Mouse (Mus musculus) MEL (cell line): ENCODE data around the gene Chid1. TPM values are rescaled to one million over a fixed set of nuclear protein-coding genes. Genes with fewer than 3 reads are reported as not detected.

Source experiments
- DNase-seq: peaks from one replicate; pipeline ENCODE4 v3.0.0; 2011; ENCODE audit warnings: low read depth, low spot score
- H3K27ac ChIP-seq: 2 replicates; pipeline ENCODE4 v1.5.1; 2012; ENCODE audit warnings: low read depth, mild to moderate bottlenecking, control low read depth, low read length, moderate library complexity; ENCODE audit not compliant: control insufficient read depth
- H3K27me3 ChIP-seq, 2 experiments: fragments of 150-350 bp in 1 of 2; sonication (generic) in 1 of 2; 2 replicates each; pipeline ENCODE4 v1.6.1; 2012; ENCODE audit warnings: low read length in 2 of 2, mild to moderate bottlenecking in 2 of 2, improper control_type of control experiment in 1 of 2, moderate library complexity in 1 of 2; ENCODE audit not compliant: insufficient read depth in 2 of 2, control insufficient read depth in 1 of 2
- H3K36me3 ChIP-seq, 2 experiments: 2 replicates each; pipeline ENCODE4 v1.6.1; 2012 to 2014; ENCODE audit warnings: low read length in 2 of 2, improper control_type of control experiment in 1 of 2, inconsistent platforms in 1 of 2, mild to moderate bottlenecking in 1 of 2; ENCODE audit not compliant: insufficient read depth in 2 of 2, control insufficient read depth in 1 of 2
- H3K4me1 ChIP-seq, 2 experiments: fragments of 150-350 bp in 1 of 2; sonication (generic) in 1 of 2; 2 replicates each; pipeline ENCODE4 v1.6.1; 2012; ENCODE audit warnings: low read length in 2 of 2, improper control_type of control experiment in 1 of 2, mild to moderate bottlenecking in 1 of 2; ENCODE audit not compliant: insufficient read depth in 2 of 2, control insufficient read depth in 1 of 2
- H3K4me3 ChIP-seq, 2 experiments: fragments of 150-350 bp in 1 of 2; sonication (generic) in 1 of 2; 2 replicates each; pipeline ENCODE4 v1.5.1; 2012; ENCODE audit warnings: low read depth in 2 of 2, low read length in 2 of 2, mild to moderate bottlenecking in 2 of 2, moderate library complexity in 2 of 2, control low read depth in 1 of 2, improper control_type of control experiment in 1 of 2; ENCODE audit not compliant: control insufficient read depth in 1 of 2, insufficient read depth in 1 of 2
- H3K79me2 ChIP-seq: 2 replicates; pipeline ENCODE4 v1.6.1; 2012; ENCODE audit warnings: mild to moderate bottlenecking, low read length, moderate library complexity; ENCODE audit not compliant: control insufficient read depth, poor library complexity, insufficient read depth
- H3K9ac ChIP-seq: 2 replicates; pipeline ENCODE4 v1.6.1; 2012; ENCODE audit warnings: low read depth, mild to moderate bottlenecking, control low read depth, low read length, moderate library complexity; ENCODE audit not compliant: control insufficient read depth, poor library complexity, severe bottlenecking
- H3K9me3 ChIP-seq: fragments of 150-350 bp; sonication (generic); replicated peaks from 2 replicates; pipeline ENCODE4 v1.6.1; 2012; ENCODE audit warnings: mild to moderate bottlenecking, low read length, improper control_type of control experiment, moderate library complexity; ENCODE audit not compliant: insufficient read depth
- CTCF ChIP-seq, 3 experiments: IDR thresholded peaks in 2 of 3; conservative IDR thresholded peaks in 1 of 3; 2 replicates each; pipeline ENCODE4 v1.5.1; 2011 to 2012; ENCODE audit warnings: low read length in 3 of 3, low read depth in 2 of 3, mild to moderate bottlenecking in 2 of 3, improper control_type of control experiment in 1 of 3, inconsistent platforms in 1 of 3, mixed read lengths in 1 of 3, moderate library complexity in 1 of 3; ENCODE audit not compliant: control insufficient read depth in 1 of 3, insufficient read depth in 1 of 3, poor library complexity in 1 of 3, severe bottlenecking in 1 of 3
- E2F4 ChIP-seq: IDR thresholded peaks from 2 replicates; pipeline ENCODE4 v1.6.1; 2011; ENCODE audit warnings: low read depth, low read length, improper control_type of control experiment, borderline replicate concordance
- EP300 ChIP-seq, 2 experiments: IDR thresholded peaks; 2 replicates each; pipeline ENCODE4 v1.6.1; 2011; ENCODE audit warnings: improper control_type of control experiment in 2 of 2, low read length in 2 of 2, low read depth in 1 of 2, mild to moderate bottlenecking in 1 of 2
- MAX ChIP-seq: IDR thresholded peaks from 2 replicates; pipeline ENCODE4 v1.6.1; 2011; ENCODE audit warnings: low read length, improper control_type of control experiment
- MYB ChIP-seq: IDR thresholded peaks from 2 replicates; pipeline ENCODE4 v1.6.1; 2011; ENCODE audit warnings: mild to moderate bottlenecking, low read depth, low read length, improper control_type of control experiment
- TAL1 ChIP-seq: IDR thresholded peaks from 2 replicates; pipeline ENCODE4 v1.6.1; 2012; ENCODE audit warnings: mild to moderate bottlenecking, inconsistent platforms, low read length, moderate library complexity, mixed read lengths
- ZKSCAN1 ChIP-seq: IDR thresholded peaks from 2 replicates; pipeline ENCODE4 v1.6.1; 2012; ENCODE audit warnings: low read depth, mild to moderate bottlenecking, inconsistent platforms, low read length, improper control_type of control experiment, moderate library complexity
- polyA plus RNA-seq, 2 experiments: library from polyadenylated mRNA; stranded (reverse) in 1 of 2; unstranded in 1 of 2; fragments of >175 nt in 1 of 2; fragments of >200 nt in 1 of 2; gene quantifications; 2 replicates each; pipeline versions ENCODE4 v1.2.1 to v1.2.4; 2012; ENCODE audit warnings: low replicate concordance in 2 of 2, low read depth in 1 of 2; ENCODE audit not compliant: insufficient read length in 2 of 2, insufficient read depth in 1 of 2, missing spikeins in 1 of 2
- total RNA-seq: library from RNA; depleted of rRNA; stranded (reverse); fragments of 300-350 nt; gene quantifications from 2 replicates; pipeline ENCODE4 v1.2.3, GENCODE M21; 2012

The Chid1 gene
- total and polyA plus RNA-seq, 3 experiments, result 36.1 to 46.7 TPM; not detected in 1

- H3K9ac ChIP-seq, result no peak overlapping the region
- H3K9me3 ChIP-seq, result no peaks in the 10 kb centered on the region
- no peak overlapping the region for H3K4me3 ChIP-seq
- peaks cover 0 to 2% of the 10 kb centered on the region in 2 experiments; a peak in 2 of 4 replicates for H3K4me1 ChIP-seq
- peaks cover 0 to 3% of the 10 kb centered on the region in 2 experiments; a peak in 1 of 4 replicates for H3K36me3 ChIP-seq
- no peaks in the 10 kb centered on the region for H3K27me3 ChIP-seq
- TF ChIP-seq ZKSCAN1, result no peak
- no peak for TF ChIP-seq EP300 (IDR thresholded peaks at IDR 0.05; ENCODE audit: low read depth in 1 of 2, low read length in 2 of 2)
- no peak for TF ChIP-seq E2F4
- TF ChIP-seq, all 39 proteins: peak for 0
- DNase-seq, result no peak
- Histone ChIP-seq H3K79me2 (peaks cover 12% of the 10 kb centered on the region), H3K27ac (no peak overlapping the region)
Observed at GRCm38 (mm10) chr7:141585881-141586280, 46.2 kb upstream of the Chid1 start.

DNA sequence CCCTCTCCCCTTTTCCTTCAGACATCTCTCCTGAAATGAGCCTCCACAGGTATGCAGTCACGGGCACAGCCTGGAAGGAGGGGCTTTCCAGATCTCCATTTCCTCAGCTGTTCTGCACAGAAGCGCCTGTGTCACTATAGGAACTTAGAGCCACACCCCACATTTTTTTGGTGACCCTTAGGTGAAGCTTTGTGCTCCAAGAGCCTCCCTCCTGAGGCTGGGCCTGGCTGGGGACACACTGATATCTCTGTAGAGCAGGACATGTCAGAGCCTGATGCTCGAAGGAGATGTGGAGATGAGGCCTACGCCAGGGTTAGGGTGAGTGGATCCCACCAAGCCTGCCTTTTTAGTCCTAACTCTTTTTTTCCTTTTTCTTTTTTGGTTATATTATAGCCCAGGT is 45.6 kb upstream of the Chid1 start:
- Histone ChIP-seq H3K9me3 (no peaks in the 10 kb centered on the region), H3K36me3 (peaks cover 0 to 3% of the 10 kb centered on the region in 2 experiments; a peak in 1 of 4 replicates), H3K4me3 (no peak overlapping the region), H3K4me1 (peaks cover 0 to 2% of the 10 kb centered on the region in 2 experiments; a peak in 2 of 4 replicates), H3K27ac (no peak overlapping the region), H3K27me3 (no peaks in the 10 kb centered on the region), H3K79me2 (peaks cover 13% of the 10 kb centered on the region), H3K9ac (no peak overlapping the region)
- DNase-seq, result peak; percentile 30
- peak; percentile 54 for TF ChIP-seq TAL1
- TF ChIP-seq MAX, result no peak

- no peaks in the 10 kb centered on the region for H3K9me3 ChIP-seq
- H3K4me3 ChIP-seq, result no peak overlapping the region
- peaks cover 19% of the 10 kb centered on the region for H3K79me2 ChIP-seq
- peaks cover 0 to 2% of the 10 kb centered on the region in 2 experiments; a peak in 2 of 4 replicates for H3K4me1 ChIP-seq
- TF ChIP-seq EP300 (IDR thresholded peaks at IDR 0.05; ENCODE audit: low read depth in 1 of 2, low read length in 2 of 2), result no peak
- peak; percentile 36 to 52 (median 37) for TF ChIP-seq CTCF (IDR thresholded peaks at IDR 0.05 in 2 of 3, conservative IDR thresholded peaks at IDR 0.05 in 1 of 3; ENCODE audit: control insufficient read depth in 1 of 3, insufficient read depth in 1 of 3, low read depth in 2 of 3, low read length in 3 of 3, poor library complexity in 1 of 3, severe bottlenecking in 1 of 3)
- no peak for TF ChIP-seq MYB
- H3K9ac ChIP-seq, result no peak overlapping the region
- peak; percentile 50 for DNase-seq
- no peaks in the 10 kb centered on the region for H3K27me3 ChIP-seq
- H3K27ac ChIP-seq, result no peak overlapping the region
- H3K36me3 ChIP-seq, result peaks cover 2 to 3% of the 10 kb centered on the region in 2 experiments; a peak in 3 of 4 replicates
Observed at GRCm38 (mm10) chr7:141584048-141584841, 44.6 kb upstream of the Chid1 start.
